Mouse (Mus musculus) liver, postnatal 0 days (tissue): Measurements from ENCODE around the gene Gm19402.

Experiments
- CTCF ChIP-seq: sonication (generic); IDR thresholded peaks from 2 replicates; pipeline ENCODE4 v1.5.1; 2016; ENCODE audit warnings: antibody characterized with exemption, low read depth
- EP300 ChIP-seq: IDR thresholded peaks from 2 replicates; pipeline ENCODE4 v1.6.1; 2016; ENCODE audit warnings: antibody characterized with exemption, low read depth, mild to moderate bottlenecking

DNA sequence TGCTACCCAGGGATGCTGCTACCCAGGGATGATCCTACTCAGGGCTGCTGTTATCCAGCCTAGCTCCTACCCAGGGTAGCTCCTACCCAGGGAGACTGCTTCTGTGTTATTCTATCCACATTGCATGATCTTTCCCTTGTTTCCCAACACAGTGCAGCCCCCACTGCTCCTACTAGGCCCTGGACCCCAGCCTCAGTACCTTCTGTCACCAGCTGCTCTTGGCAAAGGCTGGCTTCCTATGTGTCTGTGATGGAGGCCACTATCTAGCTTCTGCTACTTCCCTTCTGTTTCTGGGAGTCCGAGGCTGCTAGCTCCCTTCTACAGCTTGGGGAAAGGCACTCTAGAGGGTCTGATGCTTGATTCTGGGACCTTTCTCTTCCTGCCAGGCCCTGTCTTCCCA lies 43.1 kb downstream of the Gm19402 start:
- TF ChIP-seq CTCF, result no peak
- TF ChIP-seq EP300, result no peak
